Mouse (Mus musculus) heart, embryonic 14.5 days (tissue): ENCODE results near the gene 1700015F17Rik. TPM values are rescaled to one million over a fixed set of nuclear protein-coding genes. Genes with fewer than 3 reads are reported as not detected.

ENCODE experiments used
- ATAC-seq: fragments of 200-750 bp; cut with Nextera tagmentation; 2 replicates; pipeline ENCODE4 v1.8.0; 2017; ENCODE audit warnings: low read depth, moderate TSS enrichment; ENCODE audit not compliant: insufficient number of reproducible peaks, insufficient read depth, low FRiP score
- H3K27ac ChIP-seq, 2 experiments: fragments of 200-500 bp in 1 of 2; fragments of 300-500 bp in 1 of 2; sonication (generic) in 1 of 2; replicated peaks in 1 of 2; 2 replicates each; pipeline ENCODE4 v1.5.1; 2012 to 2014; ENCODE audit warnings: low read depth in 2 of 2, low read length in 2 of 2, control low read depth in 1 of 2, mild to moderate bottlenecking in 1 of 2, mixed read lengths in 1 of 2; ENCODE audit not compliant: control insufficient read depth in 1 of 2, insufficient read depth in 1 of 2
- H3K27me3 ChIP-seq: fragments of 300-500 bp; sonication (generic); 2 replicates; pipeline ENCODE4 v1.6.1; 2014; ENCODE audit warnings: mild to moderate bottlenecking, low read length, control low read depth; ENCODE audit not compliant: control insufficient read depth, insufficient read depth
- H3K36me3 ChIP-seq: fragments of 300-500 bp; sonication (generic); 2 replicates; pipeline ENCODE4 v1.6.1; 2014; ENCODE audit warnings: mild to moderate bottlenecking, control low read depth, low read length, mixed read lengths; ENCODE audit not compliant: control insufficient read depth, insufficient read depth
- H3K4me1 ChIP-seq, 2 experiments: fragments of 200-500 bp in 1 of 2; fragments of 300-500 bp in 1 of 2; sonication (generic) in 1 of 2; 2 replicates each; pipeline ENCODE4 v1.6.1; 2012 to 2014; ENCODE audit warnings: low read length in 2 of 2, control low read depth in 1 of 2, mixed read lengths in 1 of 2; ENCODE audit not compliant: control insufficient read depth in 2 of 2, insufficient read depth in 2 of 2
- H3K4me2 ChIP-seq: fragments of 300-500 bp; sonication (generic); 2 replicates; pipeline ENCODE4 v1.6.1; 2014; ENCODE audit warnings: mild to moderate bottlenecking, low read length
- H3K4me3 ChIP-seq, 2 experiments: fragments of 200-500 bp in 1 of 2; fragments of 300-500 bp in 1 of 2; sonication (generic) in 1 of 2; 2 replicates each; pipeline ENCODE4 v1.5.1; 2012 to 2014; ENCODE audit warnings: low read length in 2 of 2, mild to moderate bottlenecking in 2 of 2, control low read depth in 1 of 2, low read depth in 1 of 2, moderate library complexity in 1 of 2; ENCODE audit not compliant: control insufficient read depth in 1 of 2, insufficient read depth in 1 of 2
- H3K9ac ChIP-seq: fragments of 300-500 bp; sonication (generic); 2 replicates; pipeline ENCODE4 v1.6.1; 2014; ENCODE audit warnings: mild to moderate bottlenecking, low read length
- H3K9me3 ChIP-seq: fragments of 300-500 bp; sonication (generic); 2 replicates; pipeline ENCODE4 v1.6.1; 2016; ENCODE audit warnings: low read length, control low read depth; ENCODE audit not compliant: control insufficient read depth
- WGBS: fragments of 180-500 bp; shearing (Covaris S2); extraction: QIAGEN DNeasy Blood & Tissue Kit; methylation state at CpG from one replicate; pipeline ENCODE4 v1.1.7; 2014; 5-methylcytosine and 5-hydroxymethylcytosine counted together
- polyA plus RNA-seq: library from polyadenylated mRNA; unstranded; fragments of >200 nt; fragmentation: Nextera tagmentation; extraction: Ambion mirVana; gene quantifications from 2 replicates; pipeline ENCODE4 v1.2.1, GENCODE M21; 2014

The 1700015F17Rik gene
- not detected in 2 replicates for polyA plus RNA-seq

DNA sequence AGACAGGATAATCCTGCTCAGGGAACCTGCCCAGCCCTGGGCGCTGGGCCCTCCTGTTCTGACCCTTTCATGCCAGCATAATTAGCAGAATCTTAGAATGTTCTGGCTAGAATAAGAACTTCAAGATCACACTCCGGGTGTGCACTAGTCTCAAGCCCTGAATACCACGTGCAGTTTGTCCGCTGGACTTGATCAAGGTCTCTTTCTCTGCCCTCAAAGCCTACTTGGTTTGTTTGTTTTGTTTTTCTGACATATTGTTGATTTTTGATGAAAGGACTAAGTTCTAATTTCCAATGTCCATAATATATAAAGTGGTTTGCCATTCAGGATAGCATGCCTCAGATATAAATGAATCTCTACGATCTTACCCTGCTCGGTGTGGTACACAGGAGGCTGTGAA is at the start of gene 1700015F17Rik:
TSS of gene 1700015F17Rik (minus strand) at position 101 of the 400 bp plus-strand sequence.
- peaks cover 2 to 7% of the 10 kb centered on the region in 2 experiments; a peak in 1 of 4 replicates for H3K4me1 ChIP-seq
- H3K27me3 ChIP-seq: no peaks in the 10 kb centered on the region
- H3K36me3 ChIP-seq: no peaks in the 10 kb centered on the region
- 92% methylated on average over 6 of the region's 6 CpGs for WGBS
- no peak within 1 kb of the TSS for H3K4me2 ChIP-seq
- H3K27ac ChIP-seq: no peak within 1 kb of the TSS
- ATAC-seq: no peak
- H3K9me3 ChIP-seq: no peaks in the 10 kb centered on the region
- H3K4me3 ChIP-seq: no peak within 1 kb of the TSS
- H3K9ac ChIP-seq: no peak within 1 kb of the TSS

DNA sequence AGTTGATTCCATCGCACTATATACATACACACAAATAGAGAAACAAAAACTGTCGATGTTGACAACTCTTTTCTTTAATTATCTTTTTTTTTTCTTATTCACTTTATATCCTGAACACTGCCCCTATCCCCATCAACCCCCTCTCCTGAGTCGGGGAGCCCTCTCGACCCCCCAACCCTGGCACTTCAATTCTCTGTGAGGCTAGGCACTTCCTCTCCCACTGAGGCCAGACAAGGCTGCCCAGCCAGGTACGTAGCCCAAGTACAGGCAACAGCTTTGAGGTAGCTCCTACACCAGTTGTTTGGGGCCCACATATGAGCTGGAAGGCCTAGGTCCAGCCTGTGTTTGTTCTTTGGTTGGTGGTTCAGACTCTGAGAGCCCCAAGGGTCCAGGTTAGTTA is 36.5 kb upstream of the 1700015F17Rik start:
- Histone ChIP-seq H3K4me3 (no peak overlapping the region), H3K9ac (0 out of 2 replicates have a peak overlapping the region, but pooled peaks have one; percentile 87), H3K27me3 (no peaks in the 10 kb centered on the region), H3K4me1 (peaks cover 3 to 11% of the 10 kb centered on the region in 2 experiments), H3K36me3 (peaks cover 14% of the 10 kb centered on the region; the same call in 1 of the 2 replicates), H3K4me2 (peak overlapping the region; percentile 76), H3K27ac (no peak overlapping the region), H3K9me3 (no peaks in the 10 kb centered on the region)
- no peak for ATAC-seq
- WGBS: 73% methylated on average over 5 of the region's 5 CpGs

DNA sequence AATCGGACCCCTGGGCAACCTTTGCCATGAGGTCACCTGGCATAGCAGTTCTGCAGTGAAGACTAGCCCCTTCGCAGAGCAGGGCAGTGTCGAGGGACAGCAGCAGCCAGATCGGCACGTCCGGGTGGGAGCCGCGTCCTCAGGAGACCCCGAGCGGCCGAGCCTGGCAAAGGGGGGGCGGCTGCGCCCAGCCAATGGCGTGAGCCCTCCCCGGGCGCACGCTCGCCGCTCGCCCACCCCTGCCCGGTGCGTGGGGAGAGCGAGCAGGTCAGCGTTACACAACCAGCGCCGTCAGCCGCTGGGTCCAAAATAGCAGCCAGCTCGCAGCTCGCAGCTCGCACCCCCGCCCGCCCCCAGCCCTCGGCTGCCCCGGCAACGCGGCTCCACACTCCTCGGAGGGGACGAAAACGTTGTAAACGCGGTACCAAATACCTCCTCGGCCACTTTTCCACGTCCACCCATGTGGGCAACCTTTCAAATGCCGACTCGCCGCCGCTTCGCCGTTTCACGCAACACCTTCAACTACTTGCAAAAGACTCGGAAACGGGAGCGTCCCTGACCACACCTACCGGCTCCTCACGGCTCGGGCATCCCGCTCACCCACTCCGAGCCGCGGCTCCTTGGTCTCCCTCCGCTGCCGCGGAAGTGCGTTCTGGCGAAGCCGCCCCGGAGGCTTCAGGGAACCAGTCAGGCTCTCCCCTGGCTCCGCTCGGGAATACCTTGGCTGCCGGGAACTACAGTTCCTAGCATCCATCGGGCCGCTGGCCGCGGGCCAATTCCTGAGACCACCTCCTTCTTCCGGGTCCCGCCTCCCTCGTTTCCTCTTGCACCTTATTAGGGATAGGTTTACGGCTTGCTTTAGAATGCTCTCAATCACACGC is 35.5 kb upstream of the 1700015F17Rik start, which contains the start of gene Cldn12:
TSS of gene Cldn12 (minus strand) at position 763 of the 881 bp plus-strand sequence.
- ATAC-seq: peak; percentile 94
- Histone ChIP-seq H3K4me1 (peaks cover 5 to 15% of the 10 kb centered on the region in 2 experiments), H3K9ac (peak within 1 kb of the TSS; percentile 87), H3K4me2 (peak within 1 kb of the TSS; percentile 76), H3K27ac (peak within 1 kb of the TSS; percentile 89 to 97), H3K27me3 (no peaks in the 10 kb centered on the region), H3K4me3 (peak within 1 kb of the TSS; percentile 76 to 80), H3K36me3 (peaks cover 15% of the 10 kb centered on the region; the same call in 1 of the 2 replicates), H3K9me3 (no peaks in the 10 kb centered on the region)
- under 1% methylated on average over 73 of the region's 79 CpGs for WGBS

GRCm38 (mm10) chr5:5511401-5511800 is 32.5 kb upstream of the 1700015F17Rik start:
- Histone ChIP-seq H3K9me3 (no peaks in the 10 kb centered on the region), H3K9ac (no peak overlapping the region), H3K36me3 (peaks cover 37% of the 10 kb centered on the region), H3K27me3 (no peaks in the 10 kb centered on the region), H3K27ac (no peak overlapping the region), H3K4me3 (no peak overlapping the region), H3K4me1 (peaks cover 5 to 15% of the 10 kb centered on the region in 2 experiments), H3K4me2 (no peak overlapping the region)
- no peak for ATAC-seq
- 84% methylated on average over 3 of the region's 3 CpGs for WGBS

DNA sequence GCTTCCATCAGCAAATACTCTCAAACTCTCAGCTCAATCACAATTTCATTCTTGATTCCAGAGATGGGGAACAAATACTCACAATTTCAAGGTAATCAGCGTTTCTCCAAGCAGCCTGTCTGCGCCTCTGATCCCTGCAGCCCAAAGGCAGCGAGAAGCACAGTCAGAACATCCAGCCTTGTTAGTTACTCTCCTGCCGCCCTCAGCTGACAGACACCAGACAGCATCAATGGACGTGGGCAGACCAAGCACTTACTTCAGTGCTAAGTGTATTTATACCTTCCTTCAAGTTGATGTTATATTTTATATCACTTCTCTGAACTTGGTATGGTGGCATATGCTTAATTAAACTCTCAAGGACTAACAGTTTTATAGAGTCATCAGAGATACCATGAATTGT is 32.0 kb upstream of the 1700015F17Rik start:
- no peak overlapping the region for H3K4me3 ChIP-seq
- peaks cover 5 to 15% of the 10 kb centered on the region in 2 experiments for H3K4me1 ChIP-seq
- ATAC-seq: no peak
- H3K27ac ChIP-seq: peak overlapping the region; percentile 16 to 28; a peak in 2 of 4 replicates
- H3K27me3 ChIP-seq: no peaks in the 10 kb centered on the region
- no peaks in the 10 kb centered on the region for H3K9me3 ChIP-seq
- H3K4me2 ChIP-seq: peak overlapping the region; percentile 40; the same call in 1 of the 2 replicates
- no peak overlapping the region for H3K9ac ChIP-seq
- 43% methylated on average over 5 of the region's 5 CpGs for WGBS
- peaks cover 41% of the 10 kb centered on the region for H3K36me3 ChIP-seq

GRCm38 (mm10) chr5:5510304-5510887 is 31.5 kb upstream of the 1700015F17Rik start:
- no peak overlapping the region for H3K27ac ChIP-seq

DNA sequence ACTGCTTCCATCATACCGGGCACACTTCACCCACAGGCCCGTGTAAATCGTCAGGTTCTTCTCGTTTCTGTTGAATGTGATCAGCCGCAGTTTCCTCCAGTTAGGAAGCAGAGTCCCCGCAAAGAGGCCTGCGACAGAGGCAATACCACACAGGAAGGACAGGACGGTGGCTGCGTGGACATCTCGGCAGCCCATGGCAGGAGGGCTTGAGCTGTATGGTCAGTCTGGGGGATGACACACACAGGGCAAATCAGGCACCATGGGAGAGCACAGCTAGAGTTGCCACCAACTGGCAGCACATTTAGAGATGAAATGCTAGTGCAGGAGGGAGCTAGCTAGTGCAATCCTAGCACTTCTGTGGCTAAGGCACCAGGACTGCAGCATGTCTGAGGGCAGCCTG is 29.3 kb upstream of the 1700015F17Rik start:
- Histone ChIP-seq H3K4me2 (no peak overlapping the region), H3K4me3 (no peak overlapping the region), H3K36me3 (peaks cover 59% of the 10 kb centered on the region), H3K9me3 (no peaks in the 10 kb centered on the region), H3K27ac (no peak overlapping the region), H3K4me1 (peaks cover 2 to 11% of the 10 kb centered on the region in 2 experiments; a peak in 3 of 4 replicates), H3K9ac (no peak overlapping the region), H3K27me3 (no peaks in the 10 kb centered on the region)
- 81% methylated on average over 10 of the region's 10 CpGs for WGBS
- no peak for ATAC-seq

More at GRCm38 (mm10) chr5:5510304-5510887, 31.5 kb upstream of the 1700015F17Rik start:
- H3K9ac ChIP-seq: no peak overlapping the region
- H3K36me3 ChIP-seq: peaks cover 47% of the 10 kb centered on the region
- 50% methylated on average over 10 of the region's 10 CpGs for WGBS
- H3K9me3 ChIP-seq: no peaks in the 10 kb centered on the region
- ATAC-seq: no peak
- H3K4me1 ChIP-seq: peaks cover 5 to 15% of the 10 kb centered on the region in 2 experiments
- peak overlapping the region; percentile 40 for H3K4me2 ChIP-seq
- H3K4me3 ChIP-seq: no peak overlapping the region
- no peaks in the 10 kb centered on the region for H3K27me3 ChIP-seq
